Mouse (Mus musculus) left cerebral cortex, adult 6 months (tissue): Measurements from ENCODE around the gene Lyrm7. TPM values are rescaled to one million over a fixed set of nuclear protein-coding genes. Genes with fewer than 3 reads are reported as not detected.

ENCODE experiments used
- long read RNA-seq, 2 experiments: library from polyadenylated mRNA; unstranded; transcript quantifications; one replicate each; pipeline ENCODE4 v2.0.0; 2019 to 2020
- polyA plus RNA-seq: library from polyadenylated mRNA; unstranded; fragments of <200 nt; fragmentation: Nextera tagmentation; gene quantifications from 2 replicates; pipeline ENCODE4 v1.2.3, GENCODE M21; 2021

Gene Lyrm7
- 12.5 and 13.9 TPM in 2 replicates for polyA plus RNA-seq
- long read RNA-seq, experiment 1, transcript Lyrm7-205 (5 exons, 3,431 nt), result major isoform, 38 of 56 reads
- long read RNA-seq, experiment 1, partial matches to known transcripts, result 3 of 56 reads
- long read RNA-seq, experiment 1, other reads (novel, unspliced or antisense), result 15 of 56 reads
- long read RNA-seq, experiment 2, partial matches to known transcripts, result 0 of 10 reads
- long read RNA-seq, experiment 2, other reads (novel, unspliced or antisense), result 8 of 10 reads

GRCm38 (mm10) chr11:54860256-54861038 lies at the start of gene Lyrm7:
Gene Lyrm7 (minus strand): TSS chr11:54860916.

GRCm38 (mm10) chr11:54902333-54903323 lies 41.9 kb upstream of the Lyrm7 start, which contains the start of gene Gpx3:
Gene Gpx3 (plus strand): TSS chr11:54902453.

GRCm38 (mm10) chr11:54866119-54867048 lies 5.7 kb upstream of the Lyrm7 start, which contains the start of gene Hint1:
Gene Hint1 (plus strand): TSS chr11:54866383.

GRCm38 (mm10) chr11:54787488-54788474 lies 72.9 kb downstream of the Lyrm7 start, which contains the start of gene Cdc42se2:
Gene Cdc42se2 (minus strand): TSS chr11:54787675.

Other genes with a start within 250 kb of the Lyrm7 start
- gene Cdc42se2, start 73.2 kb downstream of the Lyrm7 start, polyA plus RNA-seq, result 91.3 and 126 TPM in 2 replicates
- 991 and 1,084 TPM in 2 replicates for gene Hint1, start 5.5 kb upstream of the Lyrm7 start, polyA plus RNA-seq
- 13.7 and 15.0 TPM in 2 replicates for gene Gpx3, start 41.5 kb upstream of the Lyrm7 start, polyA plus RNA-seq
- gene Tnip1, start 102.0 kb upstream of the Lyrm7 start, polyA plus RNA-seq, result 11.6 and 16.8 TPM in 2 replicates
- gene Anxa6, start 172.5 kb upstream of the Lyrm7 start, polyA plus RNA-seq, result 72.0 and 76.1 TPM in 2 replicates
- 0.48 and 0.51 TPM in 2 replicates for gene Ccdc69, start 217.2 kb upstream of the Lyrm7 start, polyA plus RNA-seq
- gene Gm2a, start 237.2 kb upstream of the Lyrm7 start, polyA plus RNA-seq, result 68.2 and 80.1 TPM in 2 replicates